Mouse (Mus musculus): Measurements from ENCODE around the gene B3gnt6.
"Not testable (repeated sequence)": the region's sequence is repeated elsewhere in the genome, so short reads cannot be mapped to it uniquely, and the experiment has no call there.

Gene B3gnt6

GRCm38 (mm10) chr7:98199381-98199780, at the start of gene B3gnt6:
Gene B3gnt6 (minus strand): TSS chr7:98199481.
- no peak for DNase-seq (ENCODE audit: low read depth, low spot score)

DNA sequence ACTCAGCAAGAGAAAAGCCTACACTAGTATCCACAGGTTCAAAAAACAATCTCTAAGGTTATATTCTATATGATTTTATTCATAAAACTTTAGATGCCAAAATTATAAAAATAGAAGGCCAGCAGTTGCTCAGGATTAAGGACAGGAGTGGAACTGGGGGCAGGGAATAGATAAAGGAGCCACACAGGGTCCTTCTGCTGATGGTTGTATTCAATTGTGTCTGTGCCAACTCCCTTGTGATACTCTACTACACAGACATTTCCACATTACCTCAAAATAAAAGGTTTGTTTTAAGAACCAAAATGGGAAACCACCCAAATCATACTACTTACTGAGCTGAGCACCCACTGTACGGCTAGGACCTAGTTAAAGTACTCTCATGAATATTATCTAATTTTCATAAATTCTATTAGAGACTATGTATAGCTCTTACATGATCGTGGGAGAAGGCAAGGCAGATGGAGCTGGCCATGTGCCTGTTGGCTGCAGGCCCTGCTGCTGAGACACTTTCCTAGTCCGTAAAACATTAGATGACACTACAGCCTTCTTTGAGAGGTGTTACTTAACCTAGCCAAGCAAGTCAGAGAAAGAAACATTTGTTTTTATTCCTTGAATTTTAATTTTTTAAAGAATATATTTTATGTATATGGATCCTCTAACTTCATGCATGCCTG, 37.5 kb upstream of the B3gnt6 start:
- DNase-seq (ENCODE audit: low read depth, low spot score) = no peak

DNA sequence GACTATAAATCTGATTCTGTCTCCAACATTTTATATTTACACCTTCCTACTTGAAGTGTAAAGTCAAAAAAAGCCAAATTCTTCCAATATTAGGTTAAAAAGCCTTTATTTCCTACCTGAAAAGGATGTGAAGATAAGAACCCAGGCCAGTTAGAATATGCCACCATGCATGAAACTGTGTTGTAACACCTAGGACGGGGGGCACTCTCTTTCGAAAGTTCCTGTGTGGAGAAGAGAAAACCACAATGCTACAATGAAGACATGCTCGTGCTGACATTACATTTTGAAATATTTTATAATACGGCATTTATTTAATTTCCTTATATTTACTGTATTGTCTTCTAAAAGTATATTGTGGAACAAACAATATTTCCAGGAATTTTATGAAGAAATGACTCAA, 24.5 kb upstream of the B3gnt6 start:
- DNase-seq (ENCODE audit: low read depth, low spot score) = no peak

DNA sequence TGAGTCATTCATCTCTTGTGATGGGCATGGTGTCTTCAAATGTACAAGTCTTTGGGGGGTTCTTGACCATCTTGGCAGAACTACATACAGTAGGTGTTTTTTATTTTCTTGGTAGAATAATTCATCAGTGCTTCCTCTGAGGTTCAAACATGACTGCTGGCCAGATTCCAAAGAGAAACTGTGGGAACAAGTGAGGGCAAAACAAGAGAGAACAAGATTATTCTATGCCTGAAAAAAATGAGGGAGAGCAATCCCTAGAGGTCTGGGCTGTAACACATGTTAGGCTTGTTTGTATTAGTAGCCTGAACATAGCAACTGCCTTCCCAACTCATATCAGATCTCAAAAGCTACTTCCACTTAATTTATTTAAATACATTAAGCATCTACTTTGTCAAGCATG, 17.4 kb upstream of the B3gnt6 start:
- DNase-seq (ENCODE audit: low read depth, low spot score) = no peak

GRCm38 (mm10) chr7:98202946-98203345, 3.7 kb upstream of the B3gnt6 start:
- DNase-seq (ENCODE audit: low read depth, low spot score) = no peak

GRCm38 (mm10) chr7:98201493-98202028, 2.3 kb upstream of the B3gnt6 start:
- DNase-seq (ENCODE audit: low read depth, low spot score) = no peak

DNA sequence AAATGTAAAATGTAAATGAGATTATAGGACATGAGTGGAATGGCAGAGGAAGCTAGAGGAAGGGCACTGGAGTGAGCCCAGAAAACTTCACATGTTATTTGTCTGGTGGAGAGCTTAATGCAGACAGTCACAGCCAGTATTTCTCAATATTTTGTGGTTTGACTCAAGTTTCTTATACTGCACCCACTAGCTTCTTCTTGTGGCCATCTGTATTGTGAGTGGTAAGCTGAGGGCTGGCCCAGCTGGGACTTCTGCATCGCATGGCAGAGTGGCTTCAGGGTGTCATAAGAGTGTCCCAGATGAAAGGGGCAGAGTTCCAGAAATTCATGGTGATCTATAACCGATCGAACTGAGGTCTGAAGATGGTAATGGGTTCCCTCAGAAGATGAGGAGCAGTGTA, 1.1 kb upstream of the B3gnt6 start:
- no peak for DNase-seq (ENCODE audit: low read depth, low spot score)

- DNase-seq (ENCODE audit: low read depth, low spot score) = no peak
These were observed 4.0 kb downstream of the B3gnt6 start for GRCm38 (mm10) chr7:98195151-98195801.

GRCm38 (mm10) chr7:98194026-98194792, 5.1 kb downstream of the B3gnt6 start:
- DNase-seq (ENCODE audit: low read depth, low spot score) = no peak

DNA sequence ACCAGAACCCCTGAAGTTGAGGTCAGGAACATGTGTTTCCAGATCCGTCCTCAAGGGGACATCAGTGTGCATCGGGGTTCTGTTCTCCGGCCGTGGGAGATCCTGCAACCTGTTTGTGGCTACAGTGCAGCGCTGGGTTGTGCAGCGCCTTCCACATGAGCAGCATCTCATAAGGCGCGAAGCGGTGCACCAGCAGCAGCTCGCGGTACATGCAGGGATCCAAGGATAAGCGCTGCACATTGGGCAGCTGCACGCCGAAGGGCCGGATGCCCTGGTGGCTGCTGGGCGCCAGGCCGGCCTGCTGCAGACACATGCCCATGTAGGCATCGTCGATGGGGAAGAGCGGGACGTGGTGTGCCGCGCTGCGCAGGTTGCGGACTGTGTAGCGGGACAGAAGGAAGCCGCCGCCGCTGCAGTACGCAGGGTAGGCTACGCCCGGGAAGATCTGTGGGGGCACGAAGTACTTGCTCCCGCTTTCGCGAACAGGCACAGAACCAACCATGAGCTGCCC, 5.7 kb downstream of the B3gnt6 start:
- no peak for DNase-seq (ENCODE audit: low read depth, low spot score)

DNA sequence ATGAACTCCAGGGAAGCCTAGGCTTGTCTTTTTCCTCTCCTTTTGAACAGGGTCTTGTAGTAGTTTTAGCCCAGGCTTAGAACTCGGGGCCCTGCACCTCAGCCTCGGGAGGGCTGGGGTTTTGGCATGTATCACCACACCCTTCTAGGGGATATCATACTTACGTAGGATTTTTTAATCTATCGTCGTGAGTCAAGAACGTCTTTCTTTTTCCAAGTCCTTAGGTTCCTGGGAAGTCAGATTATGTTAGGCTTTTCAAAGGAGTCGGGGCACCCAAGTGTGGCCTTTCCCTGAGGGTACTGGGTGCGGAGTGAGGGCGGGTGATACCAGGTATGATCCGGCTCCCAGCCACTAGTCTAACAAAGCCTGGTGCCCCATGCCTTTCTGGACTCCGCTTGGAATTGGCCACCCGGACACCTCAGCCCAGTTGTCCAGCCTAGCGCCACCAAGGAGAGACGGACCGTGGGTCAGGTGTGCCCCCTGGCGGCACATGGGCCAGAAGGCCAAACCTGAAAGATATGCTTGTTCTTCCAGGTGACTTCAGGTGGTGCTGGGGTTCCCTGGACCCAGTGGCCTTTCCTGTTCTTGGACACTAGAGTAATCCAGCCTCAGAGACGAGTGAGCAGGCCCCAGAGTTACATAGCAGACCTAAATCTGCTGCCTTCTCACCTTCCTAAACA, 7.6 kb downstream of the B3gnt6 start:
- DNase-seq (ENCODE audit: low read depth, low spot score) = no peak

GRCm38 (mm10) chr7:98190578-98190977, 8.7 kb downstream of the B3gnt6 start:
- no peak for DNase-seq (ENCODE audit: low read depth, low spot score)

DNA sequence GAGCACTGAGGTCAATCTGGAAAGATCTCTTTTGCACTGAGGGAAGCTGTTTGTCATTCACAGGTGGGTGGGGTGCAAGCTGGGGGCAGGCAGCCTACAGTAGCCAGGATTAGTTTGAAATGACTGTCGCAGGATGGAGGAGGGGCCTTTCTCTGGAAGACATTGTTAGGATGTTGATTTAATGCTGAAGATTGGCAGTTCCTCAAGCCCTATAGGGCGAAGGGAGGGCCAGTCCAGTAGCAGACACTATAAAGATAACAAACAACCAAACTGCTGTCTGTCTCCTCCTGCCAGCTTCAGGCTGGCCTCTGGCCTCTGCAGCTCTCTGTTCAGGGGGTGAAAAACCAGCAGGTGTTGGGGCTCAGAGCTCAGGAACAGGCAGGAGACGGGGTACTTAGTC, 9.5 kb downstream of the B3gnt6 start:
- DNase-seq (ENCODE audit: low read depth, low spot score) = no peak

DNA sequence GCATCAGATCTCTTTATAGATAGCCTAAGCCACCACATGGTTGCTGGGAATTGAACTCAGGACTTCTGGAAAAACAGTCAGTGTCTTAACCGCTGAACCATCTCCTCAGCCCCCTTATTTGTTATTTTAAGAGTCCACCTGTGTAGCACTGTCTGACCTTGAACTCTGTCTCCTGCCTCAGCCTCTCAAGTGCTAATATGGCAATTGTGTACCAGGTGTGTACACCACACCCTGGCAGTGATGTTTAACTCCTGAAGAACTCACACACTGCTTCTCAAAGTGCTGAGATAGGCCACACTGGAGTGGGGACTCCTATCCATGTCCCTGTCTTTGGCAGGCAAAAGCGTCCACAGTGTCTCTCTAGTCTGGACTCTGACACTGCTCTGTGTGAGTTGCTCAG, 10.6 kb downstream of the B3gnt6 start:
- no peak for DNase-seq (ENCODE audit: low read depth, low spot score)

- DNase-seq (ENCODE audit: low read depth, low spot score) = no peak
These were observed 11.0 kb downstream of the B3gnt6 start for GRCm38 (mm10) chr7:98188238-98188637.

DNA sequence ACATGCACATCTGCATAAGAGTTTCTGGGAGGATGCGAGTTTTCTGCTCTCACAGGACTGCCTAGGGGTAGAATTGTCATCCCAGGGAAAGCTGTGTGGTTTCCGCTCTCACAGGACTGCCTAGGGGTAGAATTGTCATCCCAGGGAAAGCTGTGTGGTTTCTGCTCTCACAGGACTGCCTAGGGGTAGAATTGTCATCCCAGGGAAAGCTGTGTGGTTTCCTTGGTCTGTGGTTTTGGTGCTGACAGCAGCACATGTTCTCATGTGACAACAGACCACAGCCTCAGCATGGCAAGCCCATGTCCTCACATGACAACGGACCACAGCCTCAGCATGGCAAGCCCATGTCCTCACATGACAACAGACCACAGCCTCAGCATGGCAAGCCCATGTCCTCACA, 11.9 kb downstream of the B3gnt6 start:
- not testable (repeated sequence) for DNase-seq (ENCODE audit: low read depth, low spot score)

GRCm38 (mm10) chr7:98186637-98187036, 12.6 kb downstream of the B3gnt6 start:
- DNase-seq (ENCODE audit: low read depth, low spot score) = no peak

DNA sequence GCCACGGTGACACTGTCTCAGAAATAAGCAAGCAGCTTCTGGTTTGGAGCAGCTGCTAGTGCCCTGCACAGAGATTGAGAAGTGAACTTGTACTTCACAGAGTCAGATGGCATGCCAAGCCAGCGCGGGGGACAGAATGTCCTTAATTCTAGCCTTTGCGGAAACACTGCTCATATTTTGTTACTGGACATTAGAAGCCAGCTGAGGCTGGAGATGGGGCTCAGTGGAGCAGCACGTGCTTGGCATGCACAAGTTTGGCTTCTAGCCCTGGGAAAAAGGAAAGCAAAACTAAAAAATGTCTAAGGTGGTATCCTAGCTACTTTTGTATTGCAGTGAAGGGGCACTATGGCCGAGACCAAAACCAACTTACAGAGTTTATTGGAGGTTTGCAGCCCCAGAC, 14.0 kb downstream of the B3gnt6 start:
- DNase-seq (ENCODE audit: low read depth, low spot score) = no peak

- no peak for DNase-seq (ENCODE audit: low read depth, low spot score)
These were observed 20.6 kb downstream of the B3gnt6 start for GRCm38 (mm10) chr7:98178560-98179231.

DNA sequence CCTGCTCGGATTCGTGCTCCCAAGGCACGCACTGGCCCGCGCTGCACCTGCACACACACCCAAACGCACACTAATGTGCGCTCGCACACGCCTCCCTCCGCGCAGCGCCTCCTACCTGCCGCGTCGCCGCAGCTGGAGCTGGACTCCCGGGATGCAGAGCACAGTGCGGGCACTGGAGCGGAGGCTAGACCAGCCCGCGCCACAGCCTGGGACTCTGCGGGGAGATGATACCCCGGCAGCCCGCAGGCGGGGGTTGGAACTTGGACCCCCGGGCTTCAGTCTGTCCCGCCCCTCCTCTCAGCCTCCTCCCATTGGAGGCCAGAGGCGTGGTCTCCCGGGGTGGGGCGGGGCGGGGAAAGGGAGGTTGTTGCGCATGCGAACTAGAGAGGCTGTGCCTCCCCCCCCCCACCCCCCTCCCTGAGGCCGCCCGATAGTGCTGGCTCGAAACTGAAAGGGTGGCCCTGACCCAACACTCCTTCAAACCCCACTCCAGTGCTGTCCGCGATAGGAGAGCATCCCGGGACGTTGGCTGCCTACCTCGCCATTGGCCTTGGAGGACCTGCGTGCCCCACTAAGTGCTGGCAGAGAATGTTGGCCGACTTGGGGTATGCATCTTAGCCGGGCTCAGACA, 21.2 kb downstream of the B3gnt6 start, which contains the start of gene Capn5:
Capn5 (minus strand) TSS at position 346 of the 631 bp plus-strand sequence.
- DNase-seq (ENCODE audit: low read depth, low spot score) = no peak

GRCm38 (mm10) chr7:98177566-98177928, 21.7 kb downstream of the B3gnt6 start:
- no peak for DNase-seq (ENCODE audit: low read depth, low spot score)
